Mouse (Mus musculus) heart, adult 2 months (tissue): ENCODE measurements at regions not wholly inside any gene's neighbourhood (a gene's known extent, or its start where the extent isn't known, plus 50 kb on each side); places are given as distances from the start of the nearest gene placed in this dataset.

Experiments used
- CTCF ChIP-seq: fragments of 200-600 bp; IDR thresholded peaks from 2 replicates; pipeline ENCODE4 v1.8.1; 2022; ENCODE audit warnings: antibody characterized with exemption, mild to moderate bottlenecking, moderate library complexity
- POLR2A ChIP-seq: fragments of 200-500 bp; IDR thresholded peaks from 2 replicates; pipeline ENCODE4 v1.6.1; 2011; ENCODE audit warnings: mild to moderate bottlenecking, low read depth, low read length, control low read depth; ENCODE audit not compliant: insufficient read depth

DNA sequence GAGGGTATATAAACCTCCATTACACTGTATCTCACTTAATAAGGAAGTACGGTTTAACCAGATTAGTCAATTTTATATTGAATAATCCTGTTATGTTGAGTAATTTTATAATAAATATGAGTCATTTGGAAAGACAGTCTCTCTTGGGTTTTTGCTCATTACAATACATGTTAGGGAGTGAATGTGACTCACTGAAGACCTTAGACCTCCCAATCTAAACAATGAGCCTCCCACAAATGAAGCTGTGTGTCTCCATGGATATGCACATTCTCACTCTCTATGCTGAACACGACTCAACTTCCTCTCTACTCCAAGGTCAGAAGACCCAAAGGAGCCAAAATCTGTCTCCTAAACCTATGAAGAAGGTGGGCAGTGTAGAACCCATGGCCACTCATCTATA is 235.7 kb upstream of the Il12b start:
- TF ChIP-seq CTCF (no peak), POLR2A (no peak)
